Mouse (Mus musculus): ENCODE measurements at regions not wholly inside any gene's neighbourhood (a gene's known extent, or its start where the extent isn't known, plus 50 kb on each side); places are given as distances from the start of the nearest gene placed in this dataset.
A peak's percentile ranks its signal among the peaks of the same experiment; 100 is the strongest.

DNA sequence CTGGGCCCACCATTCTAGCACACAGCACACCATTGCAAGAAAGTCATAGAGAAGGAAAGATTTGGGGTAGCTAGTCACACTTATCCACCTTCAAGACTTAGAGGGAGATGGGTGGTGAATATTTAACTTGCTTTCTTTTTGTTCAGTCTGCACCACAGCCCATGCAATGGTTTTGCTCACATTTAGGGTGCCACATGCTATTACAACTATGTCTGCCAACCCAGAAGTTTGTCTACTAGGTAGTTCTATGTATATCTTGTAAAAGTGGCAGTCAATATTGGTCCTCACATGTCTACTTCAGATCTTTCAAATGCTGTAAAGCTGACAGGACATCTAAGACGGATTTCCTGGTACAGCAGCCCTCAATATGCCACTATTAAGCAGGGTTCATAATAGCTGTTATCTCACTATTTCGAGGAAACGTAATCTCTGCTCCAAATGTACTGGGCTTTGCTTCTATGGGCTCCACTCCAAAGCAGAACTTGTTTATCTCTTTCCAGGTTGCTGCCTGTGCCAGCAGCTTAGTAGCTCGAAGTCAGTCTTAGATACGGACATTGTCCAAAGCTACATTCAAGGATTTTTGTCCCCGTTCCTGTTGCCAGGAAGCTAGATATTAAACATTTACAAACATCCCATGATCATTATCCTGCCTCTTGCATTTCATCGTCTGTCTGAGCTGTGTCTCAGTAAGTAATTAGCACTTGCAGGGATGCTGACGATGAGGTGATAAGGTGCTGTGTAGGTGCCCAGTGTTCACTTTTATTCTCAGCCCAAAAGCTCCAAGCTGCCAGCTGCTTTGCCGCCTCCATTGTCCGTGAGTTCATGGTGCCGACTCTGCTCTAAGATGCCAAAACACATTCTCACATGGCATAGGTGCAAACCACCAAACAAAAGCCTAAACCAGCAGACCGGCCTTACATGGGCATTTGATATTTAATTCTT lies 327.8 kb upstream of the Robo2 start:
- peak; percentile 26 for DNase-seq (ENCODE audit: low spot score)

- no peak for DNase-seq (ENCODE audit: low spot score)
Observed at GRCm38 (mm10) chr16:74732940-74733776, 321.5 kb upstream of the Robo2 start.

DNA sequence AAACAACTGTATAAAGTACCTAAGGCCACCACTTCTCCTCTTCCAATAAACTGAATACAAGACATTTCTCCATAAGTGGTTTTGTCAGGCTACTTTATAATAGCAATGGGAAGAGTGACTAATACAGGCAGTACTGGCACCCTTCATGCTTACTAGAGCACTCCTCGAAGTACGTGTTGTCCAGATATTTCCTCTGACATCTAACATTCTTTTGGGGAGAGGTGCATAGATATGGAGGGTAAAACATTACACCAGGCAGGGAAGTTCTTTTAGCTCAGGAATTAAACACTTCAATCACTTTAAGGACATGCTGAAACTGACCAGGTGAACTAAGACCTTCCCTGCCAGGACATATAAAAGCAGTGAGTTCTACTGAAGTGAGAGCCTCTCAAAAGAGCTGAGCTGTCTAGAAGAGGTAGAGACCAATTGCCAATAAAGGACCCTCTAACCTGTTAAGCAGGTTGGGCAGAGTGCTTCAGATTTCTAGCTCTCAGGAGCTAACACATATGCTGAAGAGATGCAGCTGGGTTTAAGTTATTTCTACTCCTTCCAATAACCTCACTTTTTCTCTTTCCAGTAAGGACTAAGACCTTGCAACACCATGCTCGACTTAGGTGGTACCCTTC lies 318.7 kb upstream of the Robo2 start:
- peak; percentile 1 for DNase-seq (ENCODE audit: low spot score)

- DNase-seq (ENCODE audit: low spot score) = no peak
Observed at GRCm38 (mm10) chr16:74723217-74723616, 311.6 kb upstream of the Robo2 start.

GRCm38 (mm10) chr16:74718154-74718553 lies 306.5 kb upstream of the Robo2 start:
- DNase-seq (ENCODE audit: low spot score) = no peak

- no peak for DNase-seq (ENCODE audit: low spot score)
Observed at GRCm38 (mm10) chr16:74717622-74718021, 306.0 kb upstream of the Robo2 start.

DNA sequence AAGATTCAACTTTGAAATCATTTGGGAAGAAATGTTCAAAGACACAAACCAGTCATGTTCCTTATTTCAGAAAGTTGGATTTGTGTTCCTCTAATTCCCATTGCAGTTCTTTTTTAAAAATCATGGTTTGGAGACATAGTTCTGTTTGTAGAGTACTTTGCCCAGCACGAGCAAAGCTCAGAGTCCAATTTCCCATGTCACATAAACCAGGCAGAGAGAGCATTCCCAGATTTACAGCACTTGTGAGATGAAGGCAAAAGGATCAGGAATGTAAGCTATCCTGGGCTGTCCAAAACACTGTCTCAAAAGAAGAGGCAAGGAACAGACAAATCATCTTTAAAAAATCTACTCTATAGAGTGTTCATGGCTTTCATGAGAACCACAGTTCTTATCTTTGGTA lies 303.3 kb upstream of the Robo2 start:
- DNase-seq (ENCODE audit: low spot score) = no peak

GRCm38 (mm10) chr16:74712515-74712914 lies 300.9 kb upstream of the Robo2 start:
- no peak for DNase-seq (ENCODE audit: low spot score)

GRCm38 (mm10) chr16:74702067-74702466 lies 290.4 kb upstream of the Robo2 start:
- no peak for DNase-seq (ENCODE audit: low spot score)

- DNase-seq (ENCODE audit: low spot score) = no peak
Observed at GRCm38 (mm10) chr16:74683371-74683770, 271.7 kb upstream of the Robo2 start.

- DNase-seq (ENCODE audit: low spot score) = no peak
Observed at GRCm38 (mm10) chr16:74675586-74675985, 264.0 kb upstream of the Robo2 start.

GRCm38 (mm10) chr16:74671466-74671865 lies 259.8 kb upstream of the Robo2 start:
- no peak for DNase-seq (ENCODE audit: low spot score)

GRCm38 (mm10) chr16:74664337-74664736 lies 252.7 kb upstream of the Robo2 start:
- DNase-seq (ENCODE audit: low spot score) = no peak

GRCm38 (mm10) chr16:74651244-74651643 lies 239.6 kb upstream of the Robo2 start:
- DNase-seq (ENCODE audit: low spot score) = no peak

GRCm38 (mm10) chr16:74649207-74649606 lies 237.6 kb upstream of the Robo2 start:
- DNase-seq (ENCODE audit: low spot score) = no peak

- no peak for DNase-seq (ENCODE audit: low spot score)
Observed at GRCm38 (mm10) chr16:74648384-74648783, 236.8 kb upstream of the Robo2 start.

- no peak for DNase-seq (ENCODE audit: low spot score)
Observed at GRCm38 (mm10) chr16:74644750-74645366, 233.2 kb upstream of the Robo2 start.

DNA sequence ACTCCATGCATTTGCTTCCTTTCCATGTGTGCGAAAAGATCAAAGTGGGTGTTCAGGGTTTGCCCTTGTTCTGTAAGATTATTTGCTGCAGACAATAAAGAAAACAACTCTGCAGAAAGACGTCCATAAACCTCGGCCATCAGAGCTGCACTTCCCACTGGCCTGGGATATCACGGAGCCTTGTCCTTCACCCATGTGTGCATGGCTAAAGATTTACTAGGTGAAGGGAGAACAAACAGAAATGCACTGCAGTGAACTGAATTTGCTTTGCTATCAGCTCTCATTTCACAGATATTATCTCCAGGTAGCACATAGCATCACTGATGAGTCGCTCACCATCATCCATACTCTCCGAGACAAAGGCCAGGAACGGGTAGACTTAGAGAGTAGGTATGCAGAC lies 228.2 kb upstream of the Robo2 start:
- DNase-seq (ENCODE audit: low spot score) = no peak

GRCm38 (mm10) chr16:74637638-74638037 lies 226.0 kb upstream of the Robo2 start:
- no peak for DNase-seq (ENCODE audit: low spot score)

DNA sequence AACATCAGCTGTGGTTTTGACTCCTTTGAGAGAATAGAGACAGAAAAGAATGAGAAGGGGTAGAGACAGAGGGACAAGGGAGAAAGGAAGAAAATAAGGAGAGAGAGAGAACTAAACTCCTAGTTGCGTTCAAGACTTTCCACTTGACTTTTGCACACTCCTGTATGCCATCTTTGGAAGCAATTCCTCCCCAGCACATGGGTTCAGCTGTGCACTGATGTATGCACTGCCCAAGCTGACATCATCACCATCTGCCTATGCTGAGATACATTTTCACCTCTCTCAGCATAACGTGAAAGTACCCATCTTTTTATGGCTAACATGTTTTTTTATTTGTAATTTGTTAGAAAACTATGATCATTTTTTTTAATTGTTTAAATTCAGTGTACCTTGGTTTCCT lies 214.2 kb upstream of the Robo2 start:
- no peak for DNase-seq (ENCODE audit: low spot score)

DNA sequence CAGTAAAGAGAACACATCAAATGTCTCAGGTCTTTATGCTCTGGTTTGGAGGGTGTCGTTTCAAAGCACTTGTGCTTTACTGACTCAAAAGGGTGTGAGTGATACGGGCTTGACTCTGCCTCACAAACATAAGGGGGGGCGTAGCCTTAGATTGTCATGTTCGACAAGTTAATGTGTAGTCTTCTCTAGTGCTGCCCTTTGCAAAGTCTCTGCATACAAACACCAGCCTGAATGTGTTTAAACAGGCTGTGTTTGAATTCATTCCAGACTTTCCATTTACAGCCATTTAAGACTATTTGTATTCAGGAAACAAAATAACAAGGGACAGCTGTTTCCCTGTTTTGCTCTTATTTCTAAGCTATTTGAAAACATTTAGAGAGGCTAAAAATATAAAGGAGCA lies 200.4 kb upstream of the Robo2 start:
- DNase-seq (ENCODE audit: low spot score) = no peak

GRCm38 (mm10) chr16:74609564-74609963 lies 197.9 kb upstream of the Robo2 start:
- no peak for DNase-seq (ENCODE audit: low spot score)

Measured in lung, postnatal 25 days (tissue).